Mouse (Mus musculus) forebrain, embryonic 11.5 days (tissue): ENCODE results near the gene Msh5. TPM values are rescaled to one million over a fixed set of nuclear protein-coding genes. Genes with fewer than 3 reads are reported as not detected.
"Not testable (repeated sequence)": the region's sequence is repeated elsewhere in the genome, so short reads cannot be mapped to it uniquely, and the experiment has no call there.

Source experiments
- ATAC-seq: fragments of 200-750 bp; cut with Nextera tagmentation; replicated peaks from 2 replicates; pipeline ENCODE4 v1.8.0; 2017; ENCODE audit warnings: moderate TSS enrichment; ENCODE audit not compliant: low FRiP score
- DNase-seq: peaks from one replicate; pipeline ENCODE4 v3.0.0-alpha.2; 2017; ENCODE audit warnings: low spot score
- H3K27ac ChIP-seq: fragments of 300-500 bp; sonication (generic); 2 replicates; pipeline ENCODE4 v1.5.1; 2014; ENCODE audit warnings: low read depth, low read length
- H3K27me3 ChIP-seq: fragments of 300-500 bp; sonication (generic); 2 replicates; pipeline ENCODE4 v1.6.1; 2014; ENCODE audit warnings: mild to moderate bottlenecking, low read length, mixed read lengths; ENCODE audit not compliant: control insufficient read depth, insufficient read depth
- H3K36me3 ChIP-seq: fragments of 300-500 bp; sonication (generic); 2 replicates; pipeline ENCODE4 v1.6.1; 2014; ENCODE audit warnings: mild to moderate bottlenecking, low read length, moderate library complexity, mixed read lengths; ENCODE audit not compliant: control insufficient read depth, insufficient read depth
- H3K4me1 ChIP-seq: fragments of 300-500 bp; sonication (generic); replicated peaks from 2 replicates; pipeline ENCODE4 v1.6.1; 2014; ENCODE audit warnings: low read length, mixed read lengths; ENCODE audit not compliant: control insufficient read depth, insufficient read depth
- H3K4me2 ChIP-seq: fragments of 300-500 bp; sonication (generic); 2 replicates; pipeline ENCODE4 v1.6.1; 2014; ENCODE audit warnings: low read depth, mild to moderate bottlenecking, low read length, moderate library complexity, mixed read lengths; ENCODE audit not compliant: severe bottlenecking
- H3K4me3 ChIP-seq: fragments of 300-500 bp; sonication (generic); 2 replicates; pipeline ENCODE4 v1.5.1; 2014; ENCODE audit warnings: low read depth, low read length
- H3K9ac ChIP-seq: fragments of 300-500 bp; sonication (generic); 2 replicates; pipeline ENCODE4 v1.6.1; 2014; ENCODE audit warnings: low read length
- H3K9me3 ChIP-seq: fragments of 300-500 bp; sonication (generic); 2 replicates; pipeline ENCODE4 v1.6.1; 2016; ENCODE audit warnings: low read length, mixed read lengths; ENCODE audit not compliant: control insufficient read depth
- WGBS: fragments of 180-500 bp; shearing (Covaris S2); extraction: QIAGEN DNeasy Blood & Tissue Kit; methylation state at CpG from one replicate; pipeline ENCODE4 v1.1.7; 2014; 5-methylcytosine and 5-hydroxymethylcytosine counted together
- polyA plus RNA-seq: library from polyadenylated mRNA; unstranded; fragments of >200 nt; fragmentation: Nextera tagmentation; extraction: Ambion mirVana; gene quantifications from 2 replicates; pipeline ENCODE4 v1.2.1, GENCODE M21; 2014

The Msh5 gene
- polyA plus RNA-seq, 1 experiment from 2014 or later: 7.9 TPM

GRCm38 (mm10) chr17:35005902-35006301 lies 40.6 kb downstream of the Msh5 start:
- not testable (repeated sequence) for H3K4me3 ChIP-seq, H3K9me3 ChIP-seq, H3K27me3 ChIP-seq, ATAC-seq, DNase-seq, H3K27ac ChIP-seq, H3K9ac ChIP-seq, H3K4me2 ChIP-seq
- peaks cover 13% of the 10 kb centered on the region; the same call in 1 of the 2 replicates for H3K4me1 ChIP-seq
- peaks cover 23% of the 10 kb centered on the region for H3K36me3 ChIP-seq
- 99% methylated on average over 4 of the region's 5 CpGs for WGBS

- 91% methylated on average over 10 of the region's 10 CpGs for WGBS
- Histone ChIP-seq H3K27ac (no peak overlapping the region), H3K36me3 (peaks cover 17% of the 10 kb centered on the region), H3K9ac (no peak overlapping the region), H3K4me1 (peaks cover 13% of the 10 kb centered on the region; the same call in 1 of the 2 replicates), H3K27me3 (no peaks in the 10 kb centered on the region), H3K4me3 (no peak overlapping the region), H3K4me2 (no peak overlapping the region), H3K9me3 (no peaks in the 10 kb centered on the region)
- DNase-seq: no peak
- no peak for ATAC-seq
Observed at GRCm38 (mm10) chr17:35005158-35005557, 41.4 kb downstream of the Msh5 start.

- Histone ChIP-seq H3K4me3 (no peak overlapping the region), H3K27ac (no peak overlapping the region)
- WGBS: 97% methylated on average over 17 of the region's 17 CpGs
Observed at GRCm38 (mm10) chr17:35004075-35004717, 42.3 kb downstream of the Msh5 start.

GRCm38 (mm10) chr17:35003022-35003838 lies 43.3 kb downstream of the Msh5 start:
- 80% methylated on average over 9 of the region's 9 CpGs for WGBS
- H3K27me3 ChIP-seq: no peaks in the 10 kb centered on the region
- DNase-seq (no peak), ATAC-seq (no peak)
- peaks cover 18% of the 10 kb centered on the region for H3K36me3 ChIP-seq
- H3K4me3 ChIP-seq: peak overlapping the region; percentile 62
- H3K27ac ChIP-seq: no peak overlapping the region
- no peaks in the 10 kb centered on the region for H3K9me3 ChIP-seq
- H3K9ac ChIP-seq: peak overlapping the region; percentile 84
- H3K4me2 ChIP-seq: peak overlapping the region; percentile 99; the same call in 1 of the 2 replicates
- peaks cover 17% of the 10 kb centered on the region; the same call in 1 of the 2 replicates for H3K4me1 ChIP-seq

More at GRCm38 (mm10) chr17:35004075-35004717, 42.3 kb downstream of the Msh5 start:
- ATAC-seq (no peak), DNase-seq (no peak)
- Histone ChIP-seq H3K4me2 (no peak overlapping the region), H3K9ac (no peak overlapping the region), H3K27me3 (no peaks in the 10 kb centered on the region), H3K9me3 (no peaks in the 10 kb centered on the region), H3K4me1 (peaks cover 17% of the 10 kb centered on the region; the same call in 1 of the 2 replicates), H3K36me3 (peaks cover 17% of the 10 kb centered on the region)

- Histone ChIP-seq H3K36me3 (peaks cover 21% of the 10 kb centered on the region), H3K9ac (peak overlapping the region; percentile 84), H3K4me3 (peak overlapping the region; percentile 62), H3K4me1 (peaks cover 19% of the 10 kb centered on the region; the same call in 1 of the 2 replicates), H3K27ac (no peak overlapping the region), H3K9me3 (no peaks in the 10 kb centered on the region), H3K27me3 (no peaks in the 10 kb centered on the region), H3K4me2 (peak overlapping the region; percentile 99)
- no peak for ATAC-seq
- WGBS: 14% methylated on average over 12 of the region's 12 CpGs
- no peak for DNase-seq
Observed at GRCm38 (mm10) chr17:35002153-35002865, 44.2 kb downstream of the Msh5 start.

GRCm38 (mm10) chr17:35001452-35002152 lies 44.9 kb downstream of the Msh5 start:
- H3K4me3 ChIP-seq: peak overlapping the region; percentile 62
- peaks cover 19% of the 10 kb centered on the region for H3K36me3 ChIP-seq
- 1% methylated on average over 35 of the region's 35 CpGs for WGBS
- H3K9ac ChIP-seq: peak overlapping the region; percentile 84
- H3K27me3 ChIP-seq: no peaks in the 10 kb centered on the region
- H3K9me3 ChIP-seq: no peaks in the 10 kb centered on the region
- peak overlapping the region; percentile 99 for H3K4me2 ChIP-seq
- peaks cover 20% of the 10 kb centered on the region; the same call in 1 of the 2 replicates for H3K4me1 ChIP-seq
- DNase-seq (no peak), ATAC-seq (no peak; the same call in 1 of the 2 replicates)
- H3K27ac ChIP-seq: peak overlapping the region; percentile 96

- no peaks in the 10 kb centered on the region for H3K9me3 ChIP-seq
- H3K27me3 ChIP-seq: no peaks in the 10 kb centered on the region
- peaks cover 17% of the 10 kb centered on the region for H3K36me3 ChIP-seq
- under 1% methylated on average over 74 of the region's 83 CpGs for WGBS
- H3K4me3 ChIP-seq: peak within 1 kb of the TSS; percentile 62
- H3K27ac ChIP-seq: peak within 1 kb of the TSS; percentile 96
- H3K4me1 ChIP-seq: peaks cover 20% of the 10 kb centered on the region; the same call in 1 of the 2 replicates
- DNase-seq (peak; percentile 97), ATAC-seq (peak; percentile 91)
- peak within 1 kb of the TSS; percentile 99 for H3K4me2 ChIP-seq
- H3K9ac ChIP-seq: peak within 1 kb of the TSS; percentile 84
Observed at GRCm38 (mm10) chr17:35000717-35001451, 45.7 kb downstream of the Msh5 start, which contains the start of gene Vars. TSS of gene Vars (plus strand) at chr17:35000987.
